Mouse (Mus musculus) cortical plate, adult 2 months (tissue): ENCODE data around the gene Hist1h3e. TPM values are rescaled to one million over a fixed set of nuclear protein-coding genes. Genes with fewer than 3 reads are reported as not detected.
A peak's percentile ranks its signal among the peaks of the same experiment; 100 is the strongest.
"Not testable (repeated sequence)": the region's sequence is repeated elsewhere in the genome, so short reads cannot be mapped to it uniquely, and the experiment has no call there.

Source experiments
- H3K27ac ChIP-seq: fragments of 200-500 bp; 2 replicates; pipeline ENCODE4 v1.5.1; 2012; ENCODE audit warnings: low read length, control low read depth, inconsistent platforms; ENCODE audit not compliant: insufficient read depth
- H3K4me1 ChIP-seq: fragments of 200-500 bp; 2 replicates; pipeline ENCODE4 v1.6.1; 2011; ENCODE audit warnings: low read length; ENCODE audit not compliant: control insufficient read depth, insufficient read depth
- H3K4me3 ChIP-seq: fragments of 200-500 bp; 2 replicates; pipeline ENCODE4 v1.5.1; 2011; ENCODE audit warnings: mild to moderate bottlenecking, low read length, control low read depth; ENCODE audit not compliant: insufficient read depth
- CTCF ChIP-seq: fragments of 200-500 bp; IDR thresholded peaks from 2 replicates; pipeline ENCODE4 v1.5.1; 2011; ENCODE audit warnings: mild to moderate bottlenecking, control low read depth, low read length; ENCODE audit not compliant: insufficient read depth; ENCODE audit errors: extremely low read depth
- POLR2A ChIP-seq: fragments of 200-500 bp; IDR thresholded peaks from 2 replicates; pipeline ENCODE4 v1.6.1; 2011; ENCODE audit warnings: mild to moderate bottlenecking, low read length, control low read depth; ENCODE audit not compliant: insufficient read depth; ENCODE audit errors: extremely low read depth
- polyA plus RNA-seq: library from polyadenylated mRNA; depleted of rRNA; stranded (reverse); fragments of >200 nt; gene quantifications from 2 replicates; pipeline ENCODE4 v1.2.3, GENCODE M21; 2012; rRNA removed

The Hist1h3e gene
- polyA plus RNA-seq, result 1.2 and 2.9 TPM in 2 replicates

GRCm38 (mm10) chr13:23561883-23562659 lies at the start of gene Hist1h3e:
Hist1h3e (minus strand) TSS chr13:23562369.
- H3K4me1 ChIP-seq, result not testable (repeated sequence)
- peak; percentile 99 for TF ChIP-seq POLR2A
- Histone ChIP-seq H3K27ac (peak within 1 kb of the TSS; percentile 85), H3K4me3 (peak within 1 kb of the TSS; percentile 7)

- TF ChIP-seq POLR2A, result no peak
- no peak for TF ChIP-seq CTCF
- Histone ChIP-seq H3K4me3 (no peak overlapping the region), H3K27ac (no peak overlapping the region), H3K4me1 (no peaks in the 10 kb centered on the region)
Measured at GRCm38 (mm10) chr13:23611638-23612037, 49.5 kb upstream of the Hist1h3e start.

- TF ChIP-seq POLR2A, result no peak
- no peak for TF ChIP-seq CTCF
- Histone ChIP-seq H3K4me1 (no peaks in the 10 kb centered on the region), H3K27ac (no peak overlapping the region), H3K4me3 (no peak overlapping the region)
Measured at GRCm38 (mm10) chr13:23610393-23610792, 48.2 kb upstream of the Hist1h3e start.

GRCm38 (mm10) chr13:23609844-23610243 lies 47.7 kb upstream of the Hist1h3e start:
- no peaks in the 10 kb centered on the region for H3K4me1 ChIP-seq
- no peak for TF ChIP-seq POLR2A
- no peak for TF ChIP-seq CTCF
- H3K27ac ChIP-seq, result no peak overlapping the region
- no peak overlapping the region for H3K4me3 ChIP-seq

- TF ChIP-seq POLR2A, result no peak
- Histone ChIP-seq H3K27ac (no peak overlapping the region), H3K4me1 (no peaks in the 10 kb centered on the region), H3K4me3 (no peak overlapping the region)
Measured at GRCm38 (mm10) chr13:23609209-23609608, 47.0 kb upstream of the Hist1h3e start.

- H3K4me1 ChIP-seq, result no peaks in the 10 kb centered on the region
- TF ChIP-seq POLR2A (no peak), CTCF (no peak)
- H3K4me3 ChIP-seq, result no peak overlapping the region
- no peak overlapping the region for H3K27ac ChIP-seq
Measured at GRCm38 (mm10) chr13:23605052-23605451, 42.9 kb upstream of the Hist1h3e start.

GRCm38 (mm10) chr13:23604452-23604851 lies 42.3 kb upstream of the Hist1h3e start:
- Histone ChIP-seq H3K4me3 (no peak overlapping the region), H3K4me1 (no peaks in the 10 kb centered on the region), H3K27ac (no peak overlapping the region)
- TF ChIP-seq CTCF (no peak), POLR2A (no peak)

- TF ChIP-seq POLR2A, result no peak
- no peaks in the 10 kb centered on the region for H3K4me1 ChIP-seq
Measured at GRCm38 (mm10) chr13:23603182-23603699, 41.1 kb upstream of the Hist1h3e start.

GRCm38 (mm10) chr13:23597957-23598356 lies 35.8 kb upstream of the Hist1h3e start:
- TF ChIP-seq CTCF (peak; percentile 67), POLR2A (no peak)
- no peak overlapping the region for H3K4me3 ChIP-seq
- H3K4me1 ChIP-seq, result no peaks in the 10 kb centered on the region
- no peak overlapping the region for H3K27ac ChIP-seq

More at GRCm38 (mm10) chr13:23603182-23603699, 41.1 kb upstream of the Hist1h3e start:
- Histone ChIP-seq H3K4me3 (no peak overlapping the region), H3K27ac (no peak overlapping the region)

- H3K4me1 ChIP-seq, result no peaks in the 10 kb centered on the region
- TF ChIP-seq CTCF (no peak), POLR2A (no peak)
Measured at GRCm38 (mm10) chr13:23595622-23596372, 33.6 kb upstream of the Hist1h3e start.

More at GRCm38 (mm10) chr13:23595622-23596372, 33.6 kb upstream of the Hist1h3e start:
- Histone ChIP-seq H3K27ac (no peak overlapping the region), H3K4me3 (no peak overlapping the region)
